33 mouse cellular contexts compared by ENCODE assay signal in genomic region chr17:87809556-87809955, GRCm38 (mm10). TPM values are rescaled to one million over a fixed set of nuclear protein-coding genes. Genes with fewer than 3 reads are reported as not detected.
"Had no signal": no experiment of that assay in that cellular context is flagged by ENCODE, and none has a peak within 500 bp of the region (broad histone marks: within the 10 kb centered on the region; RNA-seq: fewer than 3 reads in every experiment).

No protein-coding gene starts in this region.

- H3K9ac ChIP-seq: heart, embryonic 12.5 days; hindbrain, embryonic 12.5 days; hindbrain, embryonic 14.5 days; intestine, embryonic 15.5 days; limb, embryonic 12.5 days; liver, embryonic 12.5 days; liver, embryonic 14.5 days had no signal

- DNase-seq: gastrocnemius, adult 2 months; gastrocnemius, postnatal 10 days; gastrocnemius, postnatal 25 days; heart, adult 18-20 months; heart, postnatal 10 days; heart, postnatal 36 days; kidney, adult 18-20 months; kidney, adult 8-10 months; kidney, postnatal 10 days; kidney, postnatal 25 days; kidney, postnatal 4 days; left cerebral cortex, postnatal 4 days had no signal

- H3K4me2 ChIP-seq: heart, embryonic 12.5 days; hindbrain, embryonic 12.5 days; hindbrain, embryonic 14.5 days; intestine, embryonic 15.5 days; limb, embryonic 12.5 days; liver, embryonic 12.5 days had no signal

- H3K36me3 ChIP-seq: heart, embryonic 10.5 days; heart, embryonic 12.5 days; hindbrain, embryonic 10.5 days; hindbrain, embryonic 12.5 days; intestine, embryonic 15.5 days; limb, embryonic 12.5 days; liver, embryonic 12.5 days had no signal

- H3K9me3 ChIP-seq: heart, embryonic 10.5 days; heart, embryonic 12.5 days; hindbrain, embryonic 10.5 days; hindbrain, embryonic 12.5 days; intestine, embryonic 15.5 days; limb, embryonic 12.5 days; liver, embryonic 12.5 days had no signal

- H3K27ac ChIP-seq: gastrocnemius, adult 2 months; heart, embryonic 10.5 days; hindbrain, embryonic 10.5 days; hindbrain, embryonic 12.5 days; hindbrain, embryonic 14.5 days; intestine, embryonic 15.5 days; layer of hippocampus, adult 2 months; left cerebral cortex, adult 2 months; limb, embryonic 12.5 days; liver, embryonic 12.5 days; liver, embryonic 14.5 days had no signal

- ATAC-seq: hindbrain, embryonic 16.5 days; inflammation-experienced regulatory T-cells, adult 6 months; intestine, embryonic 15.5 days; intestine, postnatal 0 days; liver, embryonic 12.5 days had no signal

- H3K27me3 ChIP-seq: heart, embryonic 12.5 days; hindbrain, embryonic 12.5 days; intestine, embryonic 15.5 days; limb, embryonic 12.5 days; liver, embryonic 12.5 days had no signal

- H3K4me3 ChIP-seq: gastrocnemius, adult 2 months; heart, embryonic 10.5 days; heart, embryonic 12.5 days; hindbrain, embryonic 10.5 days; hindbrain, embryonic 12.5 days; intestine, embryonic 15.5 days; layer of hippocampus, adult 2 months; left cerebral cortex, adult 2 months; limb, embryonic 12.5 days; liver, embryonic 12.5 days had no signal

- H3K4me1 ChIP-seq: heart, embryonic 10.5 days; heart, embryonic 12.5 days; hindbrain, embryonic 10.5 days; hindbrain, embryonic 12.5 days; intestine, embryonic 15.5 days; limb, embryonic 12.5 days; liver, embryonic 12.5 days had no signal

RNA-seq across cellular contexts. Expression of gene Kcnk12, which starts 11.8 kb away (rescaled TPM):
- total RNA-seq: gastrocnemius, adult 2 months; gastrocnemius, postnatal 10 days; gastrocnemius, postnatal 25 days; gastrocnemius, postnatal 4 days; heart, adult 18-20 months; heart, adult 8-10 months; heart, postnatal 36 days; liver, adult 2 months had no signal
- polyA plus RNA-seq: heart, embryonic 14.5 days; heart, embryonic 16.5 days; inflammation-experienced regulatory T-cells, adult 6 months; intestine, embryonic 15.5 days; intestine, postnatal 0 days; kidney, embryonic 14.5 days; kidney, embryonic 16.5 days had no signal
